Mouse (Mus musculus): ENCODE data around the gene Endog.

The Endog gene

GRCm38 (mm10) chr2:30211408-30212168 is 40.3 kb downstream of the Endog start:
- no peak for DNase-seq (ENCODE audit: low spot score)

- DNase-seq (ENCODE audit: low spot score), result no peak
Observed at GRCm38 (mm10) chr2:30212169-30212545, 40.9 kb downstream of the Endog start.

- DNase-seq (ENCODE audit: low spot score), result no peak
Observed at GRCm38 (mm10) chr2:30212951-30213350, 41.7 kb downstream of the Endog start.

- no peak for DNase-seq (ENCODE audit: low spot score)
Observed at GRCm38 (mm10) chr2:30214745-30215144, 43.5 kb downstream of the Endog start.

GRCm38 (mm10) chr2:30215493-30215892 is 44.2 kb downstream of the Endog start:
- DNase-seq (ENCODE audit: low spot score), result no peak

GRCm38 (mm10) chr2:30216293-30216692 is 45.0 kb downstream of the Endog start:
- no peak for DNase-seq (ENCODE audit: low spot score)
